Mouse (Mus musculus): ENCODE results near the gene Pcif1. TPM values are rescaled to one million over a fixed set of nuclear protein-coding genes. Genes with fewer than 3 reads are reported as not detected.

The Pcif1 gene
- total RNA-seq, 2 experiments from 2014 or later: 47.1 to 55.0 TPM

DNA sequence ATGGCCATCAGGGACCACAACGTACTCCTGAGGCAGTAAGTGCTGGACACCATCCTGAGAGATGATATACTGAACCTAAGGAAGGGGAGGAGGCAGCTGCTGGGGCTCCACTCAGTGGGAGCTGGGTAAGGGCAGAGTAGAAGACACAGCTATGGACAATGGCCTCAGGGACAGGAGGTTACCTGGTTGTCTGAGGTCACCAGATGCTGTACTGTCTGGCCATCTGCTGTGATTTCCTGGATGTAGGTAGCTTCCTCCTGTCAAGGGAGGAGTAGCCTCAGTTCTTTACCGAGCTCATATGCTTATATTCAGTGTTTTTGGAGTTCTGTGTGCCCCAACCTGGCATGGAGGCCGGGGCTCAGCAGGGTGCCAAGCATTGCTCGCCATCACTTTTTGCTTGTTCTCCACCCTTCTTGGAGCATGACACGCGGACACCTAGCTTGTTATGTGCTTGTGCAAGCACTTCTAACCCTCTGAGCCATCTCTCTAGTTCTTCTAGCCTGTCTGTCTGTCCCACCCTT is 13.7 kb downstream of the Pcif1 start:
- no peak for DNase-seq

DNA sequence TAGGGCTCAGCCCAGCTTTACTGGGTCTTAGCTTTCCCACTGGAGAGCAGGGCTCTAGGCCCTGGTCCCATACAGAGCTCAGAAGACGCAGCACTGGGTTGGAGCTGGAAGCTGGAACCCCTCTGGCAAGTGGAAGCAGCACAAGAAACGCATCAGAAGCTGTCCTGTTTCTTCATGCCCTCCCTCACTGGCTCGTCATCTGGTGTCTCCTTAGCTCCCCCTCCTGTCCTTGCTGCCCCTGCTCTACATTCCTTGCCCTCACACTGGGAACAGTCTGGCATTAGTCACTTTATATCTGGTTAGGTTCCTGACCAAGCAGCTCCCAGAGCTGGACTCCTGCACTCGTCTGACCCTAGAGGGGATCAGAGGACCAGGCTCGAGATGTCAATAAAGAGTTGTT is 14.9 kb downstream of the Pcif1 start:
- peak; percentile 40 for DNase-seq

DNA sequence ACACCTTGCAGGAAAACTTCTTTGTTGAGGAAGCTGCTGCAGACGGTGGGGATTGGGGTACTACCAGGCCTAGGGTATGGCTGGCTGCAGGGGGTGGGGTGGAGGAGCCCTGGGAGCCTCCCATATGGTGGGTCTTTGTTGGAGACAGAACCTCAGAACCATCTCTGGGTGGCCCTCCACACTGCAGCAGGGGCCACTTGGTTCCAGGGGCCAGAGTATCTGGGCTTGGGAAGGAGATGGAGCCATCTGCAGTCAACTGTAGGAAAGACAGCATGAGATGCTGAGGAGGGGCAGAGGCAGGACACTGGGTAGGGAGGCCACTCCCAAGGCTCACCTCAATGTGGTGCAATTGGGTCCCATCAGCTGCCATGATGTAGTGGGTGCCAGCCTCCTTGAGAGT is 15.5 kb downstream of the Pcif1 start:
- DNase-seq: no peak

DNA sequence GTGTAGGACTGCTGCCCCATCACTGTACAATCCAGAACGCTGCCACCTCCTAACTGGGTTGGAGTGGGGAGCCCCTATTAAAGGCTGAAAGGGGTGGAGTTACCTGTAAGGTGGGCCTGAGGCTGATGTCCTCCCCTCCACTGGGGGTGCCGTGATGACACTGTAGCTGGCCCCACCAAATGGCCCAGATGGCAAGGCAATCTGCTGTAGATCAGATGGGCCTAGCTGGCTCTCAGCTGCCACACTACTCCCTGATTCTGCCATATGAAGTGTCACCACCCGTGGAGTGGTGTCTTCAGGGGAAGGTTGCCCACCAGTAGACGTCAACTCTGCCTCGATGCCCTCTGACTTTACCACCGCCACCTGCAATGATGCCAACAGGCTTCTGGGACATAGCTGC is 16.8 kb downstream of the Pcif1 start:
- no peak for DNase-seq

DNA sequence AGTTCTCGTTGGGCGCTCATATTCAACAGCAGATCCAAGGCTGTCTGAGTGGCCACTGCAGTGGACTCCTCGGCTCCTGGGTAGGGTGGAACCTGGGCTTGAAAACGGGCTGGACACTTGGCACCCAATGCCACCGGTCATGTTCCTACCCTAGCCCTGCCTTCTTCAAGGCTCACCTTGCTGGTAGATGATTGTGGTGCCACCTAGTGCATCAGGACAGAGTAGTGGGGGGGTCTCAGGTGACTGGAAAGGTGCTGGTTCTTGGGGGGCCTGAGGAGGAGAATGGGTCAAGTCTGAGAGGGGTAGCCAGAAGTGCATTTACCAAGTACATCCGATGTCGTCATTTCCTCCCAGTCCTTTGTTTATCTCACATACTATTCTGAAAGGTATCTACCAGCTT is 18.9 kb downstream of the Pcif1 start:
- no peak for DNase-seq

DNA sequence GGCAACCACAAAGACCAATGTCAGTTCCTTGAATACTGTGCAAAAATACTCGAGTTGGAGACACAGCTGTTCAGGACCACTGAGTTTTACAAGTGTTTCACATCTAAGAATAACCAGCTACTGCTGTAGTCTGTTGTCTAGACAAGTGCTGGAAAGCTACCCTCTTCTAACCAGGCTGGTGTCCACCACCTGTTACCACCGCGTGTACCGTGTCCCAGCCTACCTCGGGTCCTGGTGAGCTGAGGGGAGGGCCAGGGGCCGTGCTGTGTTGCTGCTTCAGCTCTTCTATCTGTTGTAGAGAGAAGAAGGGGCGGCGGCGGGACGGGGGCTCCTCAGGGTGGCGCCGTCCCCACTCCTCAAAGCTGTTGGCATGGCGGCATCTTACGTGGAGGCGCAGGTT is 19.9 kb downstream of the Pcif1 start:
- no peak for DNase-seq

DNA sequence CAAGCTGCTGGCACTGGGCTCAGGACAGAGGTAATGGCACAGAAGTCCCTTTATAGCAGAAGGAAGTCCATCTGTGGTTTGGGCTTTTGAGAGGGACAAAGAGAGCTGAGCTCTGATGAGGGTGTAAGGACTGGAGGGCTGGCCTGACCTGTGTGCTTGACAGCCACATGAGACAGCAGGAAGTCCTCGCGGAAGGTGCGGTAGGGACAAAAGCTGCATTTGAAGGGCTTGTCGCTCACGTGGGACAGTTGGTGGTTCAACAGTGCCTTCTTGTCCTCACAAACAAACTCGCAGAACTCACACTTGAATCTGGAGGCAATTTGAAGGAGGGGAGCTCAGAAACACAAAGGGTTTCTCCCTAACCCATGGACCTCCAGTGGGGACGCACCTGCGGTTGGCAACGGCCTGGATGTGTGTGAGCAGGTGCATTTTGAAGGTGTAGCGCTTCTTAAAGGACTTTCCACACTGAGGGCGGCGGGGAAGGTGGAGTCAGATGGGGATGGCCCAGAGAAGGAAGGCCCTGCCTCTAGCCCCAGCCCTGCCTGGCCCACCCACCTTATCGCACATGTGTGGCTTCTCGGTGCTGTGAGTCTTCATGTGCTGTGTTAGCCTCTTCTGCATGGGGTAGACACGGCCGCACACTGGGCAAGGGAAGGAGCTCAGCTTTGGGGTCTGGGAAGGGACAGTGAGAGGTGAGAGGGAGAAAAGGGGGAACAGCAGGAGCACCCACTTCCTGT is 20.8 kb downstream of the Pcif1 start:
- DNase-seq: no peak

DNA sequence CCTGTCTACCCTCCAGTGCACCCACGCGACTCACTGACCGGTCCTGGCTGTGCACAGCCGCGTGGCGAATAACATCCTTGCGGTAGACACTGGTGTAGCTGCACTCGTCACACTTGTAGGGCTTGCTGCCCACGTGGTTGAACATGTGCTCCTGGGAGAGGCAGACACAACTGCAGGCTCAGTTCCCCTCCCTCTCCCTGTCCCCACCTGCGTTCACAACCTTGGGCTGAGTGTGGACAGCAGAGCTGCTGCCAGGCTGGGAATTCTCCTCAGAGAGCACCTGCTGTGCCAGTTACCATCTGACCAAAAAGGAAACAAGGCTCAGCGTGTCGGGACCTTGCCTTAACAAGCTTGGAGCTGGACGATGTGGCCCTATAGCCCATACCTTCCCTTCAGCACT is 22.3 kb downstream of the Pcif1 start:
- no peak for DNase-seq

DNA sequence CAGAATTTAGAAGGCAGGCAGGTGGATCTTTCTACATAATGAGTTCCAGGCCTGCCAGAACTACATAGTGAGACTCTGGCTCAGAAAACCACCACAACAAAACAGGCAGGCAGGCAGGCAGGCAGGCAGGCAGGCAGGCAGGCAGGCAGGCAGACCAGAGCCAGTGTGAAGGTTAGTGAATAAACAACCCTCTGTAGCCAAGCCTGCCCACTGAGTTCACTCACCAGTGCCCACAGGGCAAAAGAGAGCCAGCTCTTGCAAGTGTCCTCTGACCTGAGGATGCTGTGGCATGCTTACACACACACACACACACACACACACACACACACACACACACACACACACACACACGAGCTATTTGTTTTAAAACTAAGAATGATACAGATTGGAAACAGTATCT is 24.4 kb downstream of the Pcif1 start:
- no peak for DNase-seq

DNA sequence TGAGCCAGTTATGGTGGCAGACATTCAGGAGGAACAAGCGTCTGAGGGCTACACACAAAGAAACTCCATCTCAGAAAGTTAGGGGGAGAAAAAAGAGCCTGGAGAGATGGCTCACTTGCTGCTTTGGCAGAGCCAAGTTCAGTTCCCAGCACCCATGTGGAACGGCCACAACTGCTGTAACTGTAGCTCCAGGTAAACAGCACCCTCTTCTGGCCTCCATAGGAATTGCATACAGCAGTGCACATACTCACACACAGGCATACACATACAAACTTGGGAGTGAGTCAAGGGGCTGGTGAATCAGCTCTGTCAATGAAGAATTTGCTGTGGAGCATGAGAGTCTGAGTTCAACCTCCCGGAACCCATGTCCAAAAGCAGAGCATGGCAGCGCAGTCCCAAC is 27.0 kb downstream of the Pcif1 start:
- no peak for DNase-seq

DNA sequence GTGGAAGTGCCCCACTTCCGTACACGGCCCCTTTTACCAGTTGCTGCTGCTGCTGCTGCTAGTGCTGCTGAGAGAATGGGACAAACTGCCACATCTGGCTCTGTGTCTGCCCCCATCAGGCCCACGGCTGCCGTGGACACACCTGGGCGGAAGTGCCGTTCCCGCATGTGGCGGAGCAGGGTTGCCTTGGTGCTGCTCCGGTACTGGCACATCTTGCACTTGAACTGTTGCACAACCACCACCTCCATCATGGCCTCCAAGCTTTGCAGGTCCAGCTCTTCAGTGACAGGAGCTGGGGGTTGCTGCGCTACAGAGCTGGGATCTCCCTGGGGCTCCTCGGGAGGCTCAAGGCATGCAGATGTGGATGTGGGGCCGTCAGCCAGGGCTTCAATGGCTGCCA is 28.4 kb downstream of the Pcif1 start:
- no peak for DNase-seq

DNA sequence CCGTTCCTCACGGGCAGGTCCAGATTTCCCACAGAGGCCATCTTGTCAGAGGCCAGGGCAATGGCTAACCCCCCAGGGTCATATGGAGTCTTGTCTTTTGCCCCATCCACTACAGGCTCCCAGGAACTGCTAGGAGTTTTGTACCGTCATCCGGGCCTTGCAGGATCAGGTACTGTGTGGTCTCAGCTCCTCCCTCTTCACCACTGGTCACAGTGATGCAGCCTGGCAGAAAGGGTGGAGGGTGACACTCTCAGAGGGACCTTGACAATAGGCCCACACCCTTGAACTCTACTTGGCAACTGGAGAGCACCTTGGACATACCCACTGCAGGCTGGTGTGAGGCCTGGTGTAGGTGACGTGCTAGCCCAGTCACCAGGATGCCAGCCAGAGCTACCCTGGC is 28.9 kb downstream of the Pcif1 start:
- DNase-seq: no peak

DNA sequence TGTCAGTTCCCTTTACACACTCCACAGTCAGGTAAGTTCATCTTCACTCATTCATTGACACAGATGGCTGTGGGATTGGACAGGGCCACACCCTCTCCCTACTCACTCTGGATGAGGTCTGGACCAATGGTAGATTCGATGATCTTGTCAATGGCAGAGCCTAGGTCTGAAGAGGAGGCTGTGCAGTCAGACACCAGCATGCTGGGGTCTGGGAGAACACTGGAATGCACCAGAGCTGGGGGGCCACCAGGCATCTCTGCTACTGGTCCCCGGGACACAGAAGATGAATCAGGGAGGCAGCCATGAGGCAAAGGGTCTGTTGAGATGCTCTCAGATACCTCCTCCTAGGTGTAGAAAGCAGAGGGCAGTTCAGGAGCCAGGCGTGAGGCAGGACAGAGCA is 30.0 kb downstream of the Pcif1 start:
- no peak for DNase-seq

DNA sequence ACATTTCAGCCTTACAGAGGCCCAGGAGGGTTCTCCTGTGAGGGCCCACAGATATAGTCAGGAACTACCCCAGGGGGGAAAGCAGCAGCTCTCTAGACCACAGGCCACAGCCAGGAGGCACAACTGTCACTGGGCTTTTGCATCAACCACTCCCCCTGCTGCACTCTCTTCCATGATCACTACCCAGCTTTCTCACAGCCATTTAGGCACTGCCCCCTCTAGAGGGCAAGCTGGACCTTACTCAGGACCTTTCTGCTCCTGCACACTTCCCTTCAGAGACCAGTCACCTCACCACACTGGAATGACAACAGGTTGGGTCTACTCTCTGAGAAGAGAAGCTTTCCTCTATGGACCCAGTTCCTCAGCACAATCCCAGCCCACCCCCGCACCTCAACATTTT is 30.4 kb downstream of the Pcif1 start:
- peak; percentile 61 for DNase-seq

DNA sequence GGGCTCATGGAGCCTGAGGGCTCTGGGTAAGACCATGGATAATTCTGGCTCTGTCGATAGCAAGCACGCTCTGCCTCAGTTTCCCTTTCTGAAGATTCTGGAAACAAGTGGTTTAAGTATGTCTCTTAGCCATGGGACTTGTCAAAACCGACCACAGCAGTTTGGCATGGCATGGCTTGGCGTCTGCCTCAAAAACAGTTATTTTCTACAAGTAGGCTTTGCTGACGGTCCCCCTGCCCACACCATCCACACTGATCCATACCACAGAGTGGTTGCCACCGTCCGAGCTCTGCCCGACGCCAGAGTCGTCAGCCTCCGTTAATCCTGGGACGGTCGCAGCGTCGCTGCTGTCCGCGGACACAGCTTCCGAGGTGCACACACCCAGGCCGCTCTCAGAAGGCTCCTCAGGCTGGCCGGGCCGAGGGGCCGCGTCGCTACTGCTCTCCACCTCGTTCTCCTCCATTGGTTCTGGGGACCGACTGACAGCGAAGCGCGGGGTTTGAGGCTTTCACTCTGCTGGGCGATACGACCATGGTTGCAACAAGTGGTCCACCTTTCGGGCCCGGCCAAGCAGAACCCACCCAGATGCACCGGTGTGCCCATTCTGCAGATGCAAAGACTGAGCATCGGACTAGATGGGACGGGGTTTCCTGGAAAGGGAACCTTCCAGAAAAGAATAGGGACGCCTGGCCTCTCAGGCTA is 31.4 kb downstream of the Pcif1 start:
- no peak for DNase-seq

DNA sequence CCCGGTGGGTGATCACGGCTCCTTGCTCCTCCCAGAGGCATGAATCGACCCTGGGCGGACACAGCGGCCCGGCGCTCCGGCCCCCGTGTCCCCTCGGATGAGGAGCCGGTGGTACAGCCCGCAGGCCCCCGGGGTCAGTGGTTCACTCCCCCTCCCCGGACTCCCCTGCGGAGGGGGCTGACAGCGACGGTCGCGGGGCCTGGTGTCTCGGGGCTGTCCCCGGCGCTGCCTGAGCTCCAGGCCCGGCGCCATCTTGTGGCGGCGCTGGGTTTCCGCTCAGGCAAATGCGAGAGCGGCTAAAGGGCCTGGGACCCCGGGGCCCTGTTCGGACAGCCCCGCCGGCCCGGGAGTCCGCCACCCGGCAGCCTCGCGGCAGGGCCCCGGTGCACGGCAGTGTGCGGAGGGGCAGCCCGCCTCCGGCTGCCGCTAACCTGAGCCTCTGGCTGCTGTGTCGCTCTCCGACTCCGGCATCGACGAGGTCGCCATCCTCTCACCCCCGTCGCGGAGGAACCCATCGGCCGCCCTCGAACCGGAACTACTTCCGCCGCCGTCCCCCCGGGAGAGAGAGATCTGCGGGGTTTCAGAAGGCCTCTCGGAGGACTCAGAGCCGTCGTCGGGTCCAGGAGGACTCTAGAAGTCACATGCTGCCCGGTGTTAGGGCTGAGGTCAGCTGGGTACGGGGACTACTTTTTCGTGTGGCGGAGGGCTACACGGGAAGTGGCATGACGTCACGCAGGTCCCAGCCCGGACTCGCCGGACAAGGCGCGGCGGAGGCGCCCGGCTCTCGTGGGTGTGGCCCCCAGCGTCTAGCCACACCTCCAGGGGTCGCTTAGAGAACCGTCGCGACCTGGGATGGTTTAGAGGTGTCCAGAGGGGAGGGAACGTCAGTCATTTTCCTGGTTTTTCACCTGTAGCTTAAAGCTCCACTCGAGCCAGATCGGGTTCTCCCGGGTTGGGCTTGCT is 32.3 kb downstream of the Pcif1 start, which contains the start of gene Zfp335:
Gene Zfp335 (minus strand): TSS at position 672 of the 963 bp plus-strand sequence.
- DNase-seq: peak; percentile 96

DNA sequence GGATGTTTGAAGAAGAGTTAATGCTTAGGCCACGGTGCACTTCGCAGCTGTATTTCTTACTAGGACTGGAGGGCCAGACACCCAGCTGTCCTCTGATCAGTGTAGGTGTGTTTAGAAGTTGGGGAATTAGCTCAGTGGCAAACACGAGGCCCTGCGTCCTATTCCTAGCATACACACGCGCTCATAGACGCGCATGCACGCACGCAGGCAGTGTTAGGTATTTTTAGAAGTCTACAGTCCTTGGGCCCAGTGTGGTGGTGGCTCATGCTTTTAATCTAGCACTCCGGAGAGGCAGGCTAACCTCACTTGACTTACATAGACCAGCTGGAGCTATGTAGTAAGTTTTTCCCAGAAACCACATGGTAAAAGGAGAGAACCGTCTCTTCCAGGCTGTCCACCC is 33.0 kb downstream of the Pcif1 start:
- DNase-seq: peak; percentile 63

DNA sequence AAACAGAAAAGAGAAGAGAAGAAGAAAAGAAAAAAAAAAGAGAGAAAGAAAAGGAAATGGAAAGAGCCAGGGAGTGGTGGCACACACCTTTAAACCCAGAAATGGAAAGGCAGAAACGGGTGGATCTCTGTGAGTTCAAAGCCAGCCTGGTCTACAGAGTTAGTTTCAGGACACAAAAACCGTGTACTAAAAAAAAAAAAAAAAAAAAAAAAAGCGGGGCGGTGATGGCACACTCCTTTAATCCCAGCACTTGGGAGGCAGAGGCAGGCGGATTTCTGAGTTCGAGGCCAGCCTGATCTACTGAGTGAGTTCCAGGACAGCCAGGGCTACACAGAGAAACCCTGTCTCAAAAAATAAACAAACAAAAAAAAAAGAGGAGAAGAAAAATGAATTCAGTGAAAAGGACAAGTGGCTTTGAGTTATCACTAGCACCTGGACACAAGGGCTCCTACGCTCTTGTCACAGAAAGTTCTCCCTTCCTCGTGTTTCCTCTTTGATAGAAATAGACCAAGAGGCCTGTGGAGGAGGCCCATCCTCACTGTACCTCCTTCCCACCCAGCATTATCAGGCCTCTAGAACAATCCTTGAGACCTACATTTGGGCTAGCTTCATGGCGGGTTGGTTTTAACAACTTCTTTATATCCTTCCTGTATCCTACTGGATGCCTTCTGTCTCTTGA is 33.8 kb downstream of the Pcif1 start:
- DNase-seq: no peak

DNA sequence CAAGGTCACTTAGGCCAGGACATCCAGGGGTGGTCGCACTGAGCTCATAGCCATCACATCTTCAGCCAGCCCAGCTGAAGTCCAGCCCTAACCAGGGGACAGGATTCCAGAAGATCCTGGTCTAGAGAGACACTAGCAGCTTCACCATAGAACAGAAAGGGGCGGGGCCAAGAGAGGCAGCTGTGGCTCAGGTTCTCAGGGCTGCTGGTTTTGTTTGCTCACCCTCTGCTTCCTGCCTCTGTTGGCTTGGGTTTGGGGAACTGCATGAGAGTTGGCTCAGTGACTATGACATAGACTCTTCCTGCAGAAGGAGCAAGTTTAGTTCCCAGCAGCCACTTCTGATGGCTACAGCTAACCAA is 34.3 kb downstream of the Pcif1 start:
- DNase-seq: peak; percentile 48

DNA sequence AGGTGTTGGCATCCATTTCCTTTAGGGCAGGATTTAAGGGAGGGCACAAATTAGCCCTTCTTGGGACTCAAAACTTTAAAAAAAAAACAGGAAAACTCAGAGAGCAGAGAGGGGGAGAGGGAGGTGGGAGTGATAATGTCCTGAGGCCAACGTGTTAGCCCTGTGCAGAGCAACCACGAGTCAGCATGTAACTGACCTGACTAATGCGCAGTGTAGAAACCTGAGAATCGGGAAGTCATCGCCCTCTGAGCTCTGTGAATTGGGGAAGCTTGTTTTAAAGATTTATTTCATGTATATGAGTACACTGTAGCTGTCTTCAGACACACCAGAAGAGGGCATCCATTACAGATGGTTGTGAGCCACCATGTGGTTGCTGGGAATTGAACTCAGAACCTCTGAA is 37.7 kb downstream of the Pcif1 start:
- DNase-seq: no peak

DNA sequence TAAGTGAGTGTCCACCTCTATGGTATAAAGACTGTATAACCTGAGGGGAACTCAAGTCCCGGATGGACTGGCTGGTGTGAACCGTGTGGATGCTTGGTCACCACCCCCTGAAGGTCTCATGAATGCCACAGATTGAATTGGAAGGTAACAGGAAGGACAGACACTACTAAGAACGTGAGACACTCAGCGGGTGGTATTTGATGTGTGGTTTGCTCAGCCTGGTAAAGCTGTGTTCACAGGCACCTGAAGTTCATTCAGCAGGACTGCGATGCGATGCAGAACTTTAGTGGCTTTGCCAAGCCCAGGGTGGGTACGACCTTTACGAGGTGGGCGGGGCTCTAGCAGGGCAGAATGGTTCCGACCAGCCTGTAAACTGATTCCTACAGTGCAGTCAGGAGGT is 38.3 kb downstream of the Pcif1 start:
- no peak for DNase-seq

DNA sequence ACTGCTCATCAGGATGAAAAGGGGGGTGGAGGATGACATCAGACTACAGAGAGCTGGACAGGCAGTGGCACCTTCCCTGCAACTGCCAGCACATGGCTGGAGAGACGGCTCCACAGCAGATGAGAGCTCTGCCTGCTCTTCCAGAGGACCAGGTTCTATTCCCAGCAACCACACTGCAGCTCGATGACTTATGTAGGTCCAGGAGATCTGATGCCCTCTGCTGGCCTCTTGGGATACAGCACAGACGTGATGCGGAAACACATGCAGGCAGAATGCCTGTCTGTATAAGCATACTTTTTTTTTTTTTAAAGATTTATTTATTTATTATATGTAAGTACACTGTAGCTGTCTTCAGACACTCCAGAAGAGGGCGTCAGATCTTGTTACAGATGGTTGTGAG is 39.2 kb downstream of the Pcif1 start:
- DNase-seq: no peak
